Mouse (Mus musculus) ES-Bruce4 (cell line): ENCODE results near the gene Gm12185. TPM values are rescaled to one million over a fixed set of nuclear protein-coding genes. Genes with fewer than 3 reads are reported as not detected.

ENCODE experiments used
- H3K27ac ChIP-seq: 2 replicates; pipeline ENCODE4 v1.5.1; 2012; ENCODE audit warnings: low read length, inconsistent platforms; ENCODE audit not compliant: insufficient read depth
- H3K27me3 ChIP-seq: 2 replicates; pipeline ENCODE4 v1.6.1; 2012; ENCODE audit warnings: mild to moderate bottlenecking, low read length, inconsistent platforms; ENCODE audit not compliant: control insufficient read depth, poor library complexity, insufficient read depth, severe bottlenecking
- H3K36me3 ChIP-seq: 2 replicates; pipeline ENCODE4 v1.6.1; 2012; ENCODE audit warnings: inconsistent platforms, mild to moderate bottlenecking, low read length, moderate library complexity; ENCODE audit not compliant: control insufficient read depth, poor library complexity, insufficient read depth, severe bottlenecking
- H3K4me1 ChIP-seq: one replicate; pipeline ENCODE4 v1.8.1; 2011; ENCODE audit warnings: low read length; ENCODE audit not compliant: control insufficient read depth, insufficient read depth
- H3K4me3 ChIP-seq: 2 replicates; pipeline ENCODE4 v1.5.1; 2011; ENCODE audit warnings: low read depth, mild to moderate bottlenecking, low read length
- H3K9ac ChIP-seq: 2 replicates; pipeline ENCODE4 v1.6.1; 2012; ENCODE audit warnings: low read depth, mild to moderate bottlenecking, inconsistent platforms; ENCODE audit not compliant: poor library complexity, severe bottlenecking
- H3K9me3 ChIP-seq: replicated peaks from 2 replicates; pipeline ENCODE4 v1.6.1; 2012; ENCODE audit warnings: mild to moderate bottlenecking, low read length, inconsistent platforms; ENCODE audit not compliant: control insufficient read depth, poor library complexity, insufficient read depth, severe bottlenecking
- CTCF ChIP-seq: IDR thresholded peaks from one replicate; pipeline ENCODE4 v1.8.1; 2011; ENCODE audit warnings: low read depth, low read length
- EP300 ChIP-seq: IDR thresholded peaks from 2 replicates; pipeline ENCODE4 v1.6.1; 2011; ENCODE audit warnings: low read depth, low read length; ENCODE audit not compliant: insufficient read depth
- POLR2A ChIP-seq: IDR thresholded peaks from one replicate; pipeline ENCODE4 v1.8.1; 2011; ENCODE audit warnings: low read length; ENCODE audit not compliant: insufficient read depth
- polyA plus RNA-seq: library from polyadenylated mRNA; stranded (reverse); fragments of >200 nt; gene quantifications from 2 replicates; pipeline ENCODE4 v1.2.4, GENCODE M21; 2011; ENCODE audit warnings: low read depth; ENCODE audit not compliant: missing spikeins, insufficient read depth, insufficient read length

The Gm12185 gene
- polyA plus RNA-seq, 1 experiment = not detected

DNA sequence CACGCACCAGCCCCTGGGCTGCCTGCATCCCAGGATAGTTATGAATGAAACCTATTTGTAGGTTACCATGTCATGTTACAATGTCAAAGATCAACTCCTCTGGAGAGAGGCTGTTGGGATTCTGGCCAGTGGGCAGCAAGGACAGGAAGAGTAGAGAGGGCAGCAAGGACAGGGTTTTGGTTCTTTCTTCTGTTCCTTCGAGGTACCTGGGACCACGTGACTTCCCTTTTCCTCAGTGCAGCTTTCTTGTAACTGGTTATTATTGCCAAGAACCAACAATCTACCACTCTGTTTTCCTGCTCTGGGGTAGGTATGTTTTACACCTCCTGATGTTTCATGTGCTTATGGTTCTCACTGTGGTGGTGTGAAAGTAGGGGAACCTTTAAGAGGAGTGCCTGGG is 128.2 kb downstream of the Gm12185 start:
- no peaks in the 10 kb centered on the region for H3K4me1 ChIP-seq
- H3K9me3 ChIP-seq = no peaks in the 10 kb centered on the region
- TF ChIP-seq CTCF (no peak), EP300 (no peak), POLR2A (no peak)
- no peak overlapping the region for H3K4me3 ChIP-seq
- H3K27me3 ChIP-seq = no peaks in the 10 kb centered on the region
- no peaks in the 10 kb centered on the region for H3K36me3 ChIP-seq
- H3K27ac ChIP-seq = no peak overlapping the region
- H3K9ac ChIP-seq = no peak overlapping the region

DNA sequence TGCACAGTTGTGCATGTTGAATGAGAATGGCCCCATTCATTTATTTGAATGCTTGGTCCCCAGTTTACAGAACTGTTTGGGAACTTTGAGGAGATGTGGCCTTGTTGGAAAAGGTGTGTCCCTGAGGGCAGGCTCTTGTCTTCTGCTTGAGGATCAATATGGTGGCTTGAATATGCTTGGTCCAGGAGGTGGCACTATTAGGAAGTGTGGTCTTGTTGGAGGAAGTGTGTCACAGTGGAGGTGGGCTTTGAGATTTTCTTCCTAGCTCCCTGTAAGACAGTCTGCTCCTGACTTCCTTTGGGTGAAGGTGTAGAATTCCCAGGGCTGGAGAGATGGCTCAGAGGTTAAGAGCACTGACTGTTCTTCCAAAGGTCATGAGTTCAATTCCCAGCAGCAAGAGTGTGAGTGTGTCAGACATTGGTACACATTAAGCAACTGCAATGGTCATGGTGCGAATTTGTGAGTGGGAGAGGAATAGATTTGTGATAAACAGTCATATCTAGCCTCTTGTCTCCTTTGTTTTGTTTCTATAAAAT is 129.2 kb downstream of the Gm12185 start:
- H3K9me3 ChIP-seq = no peaks in the 10 kb centered on the region
- H3K36me3 ChIP-seq = no peaks in the 10 kb centered on the region
- TF ChIP-seq EP300 = no peak
- TF ChIP-seq CTCF = no peak
- no peak for TF ChIP-seq POLR2A
- H3K4me3 ChIP-seq = no peak overlapping the region
- H3K4me1 ChIP-seq = no peaks in the 10 kb centered on the region
- H3K9ac ChIP-seq = no peak overlapping the region
- no peaks in the 10 kb centered on the region for H3K27me3 ChIP-seq
- no peak overlapping the region for H3K27ac ChIP-seq

DNA sequence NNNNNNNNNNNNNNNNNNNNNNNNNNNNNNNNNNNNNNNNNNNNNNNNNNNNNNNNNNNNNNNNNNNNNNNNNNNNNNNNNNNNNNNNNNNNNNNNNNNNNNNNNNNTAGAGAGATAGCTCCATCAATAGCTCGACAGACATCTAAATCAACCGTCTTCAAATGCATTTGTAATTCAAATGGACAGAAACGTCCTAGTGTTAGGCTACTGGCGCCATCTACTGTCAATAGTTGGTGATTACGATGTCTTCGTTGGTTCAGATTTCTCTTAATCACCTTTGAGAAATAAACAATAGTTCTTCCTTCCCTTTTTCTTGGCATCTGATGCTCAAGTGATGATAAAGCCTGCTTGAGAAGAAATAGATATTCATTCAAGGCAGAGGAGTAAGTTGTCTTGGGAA is 133.0 kb downstream of the Gm12185 start:
- Histone ChIP-seq H3K9ac (no peak overlapping the region), H3K9me3 (no peaks in the 10 kb centered on the region), H3K4me1 (no peaks in the 10 kb centered on the region), H3K4me3 (no peak overlapping the region), H3K36me3 (no peaks in the 10 kb centered on the region), H3K27me3 (0 out of 2 replicates have a peak, but pooled peaks cover 2% of the 10 kb centered on the region), H3K27ac (no peak overlapping the region)
- TF ChIP-seq CTCF (peak; percentile 21), EP300 (no peak)

Other genes starting within 250 kb of the Gm12185 start
- gene Rack1, start 191.9 kb downstream of the Gm12185 start, polyA plus RNA-seq = 2,044 and 2,161 TPM in 2 replicates
- 29.6 and 32.2 TPM in 2 replicates for gene Trim41, start 174.9 kb downstream of the Gm12185 start, polyA plus RNA-seq
- gene Trim7, start 166.1 kb downstream of the Gm12185 start, polyA plus RNA-seq = 8.1 and 8.7 TPM in 2 replicates
- 88.5 and 95.4 TPM in 2 replicates for gene Gm12184, start 165.6 kb downstream of the Gm12185 start, polyA plus RNA-seq
- gene Irgm1, start 120.5 kb downstream of the Gm12185 start, polyA plus RNA-seq = 18.5 and 20.1 TPM in 2 replicates
- 0.27 TPM in 1 of 2 replicates, not detected in the other for gene Gm5431, start 90.0 kb downstream of the Gm12185 start, polyA plus RNA-seq
- 4.0 and 5.7 TPM in 2 replicates for gene Psme2b, start 46.0 kb downstream of the Gm12185 start, polyA plus RNA-seq
- gene Olfr56, start 13.3 kb downstream of the Gm12185 start, polyA plus RNA-seq = not detected in 2 replicates
- not detected in 2 replicates for gene 9930111J21Rik1, start 12.8 kb downstream of the Gm12185 start, polyA plus RNA-seq
- 1.6 and 1.9 TPM in 2 replicates for gene Tgtp1, start 1.9 kb upstream of the Gm12185 start, polyA plus RNA-seq
- gene 9930111J21Rik2, start 59.0 kb upstream of the Gm12185 start, polyA plus RNA-seq = 0.21 and 0.31 TPM in 2 replicates
- gene Tgtp2, start 72.0 kb upstream of the Gm12185 start, polyA plus RNA-seq = not detected in 2 replicates
- gene Ifi47, start 84.4 kb upstream of the Gm12185 start, polyA plus RNA-seq = not detected in 2 replicates
- gene Olfr1396, start 122.6 kb upstream of the Gm12185 start, polyA plus RNA-seq = not detected in 2 replicates
- gene Olfr1395, start 150.0 kb upstream of the Gm12185 start, polyA plus RNA-seq = not detected in 2 replicates
- gene Olfr1394, start 162.2 kb upstream of the Gm12185 start, polyA plus RNA-seq = not detected in 2 replicates
- gene Btnl9, start 194.9 kb upstream of the Gm12185 start, polyA plus RNA-seq = not detected in 2 replicates
- 29.3 and 33.6 TPM in 2 replicates for gene Zfp62, start 211.1 kb upstream of the Gm12185 start, polyA plus RNA-seq